Mouse (Mus musculus): ENCODE results near the gene Spdl1. TPM values are rescaled to one million over a fixed set of nuclear protein-coding genes. Genes with fewer than 3 reads are reported as not detected.
"Not testable (repeated sequence)": the region's sequence is repeated elsewhere in the genome, so short reads cannot be mapped to it uniquely, and the experiment has no call there.

Gene Spdl1
- polyA plus RNA-seq, 1 experiment from 2014 or later = 19.8 TPM

- Histone ChIP-seq H3K27ac (no peak overlapping the region), H3K9ac (no peak overlapping the region), H3K36me3 (no peaks in the 10 kb centered on the region), H3K4me1 (no peaks in the 10 kb centered on the region), H3K4me3 (no peak overlapping the region), H3K27me3 (replicated peaks) (0 out of 2 replicates have a peak, but pooled peaks cover 3% of the 10 kb centered on the region), H3K9me3 (replicated peaks) (no peaks in the 10 kb centered on the region), H3K4me2 (no peak overlapping the region)
- 53% methylated on average over 22 of the region's 22 CpGs for WGBS (ENCODE audit: insufficient replicate concordance)
- no peak for ATAC-seq
These were observed 12.3 kb upstream of the Spdl1 start for GRCm38 (mm10) chr11:34845567-34846267.

DNA sequence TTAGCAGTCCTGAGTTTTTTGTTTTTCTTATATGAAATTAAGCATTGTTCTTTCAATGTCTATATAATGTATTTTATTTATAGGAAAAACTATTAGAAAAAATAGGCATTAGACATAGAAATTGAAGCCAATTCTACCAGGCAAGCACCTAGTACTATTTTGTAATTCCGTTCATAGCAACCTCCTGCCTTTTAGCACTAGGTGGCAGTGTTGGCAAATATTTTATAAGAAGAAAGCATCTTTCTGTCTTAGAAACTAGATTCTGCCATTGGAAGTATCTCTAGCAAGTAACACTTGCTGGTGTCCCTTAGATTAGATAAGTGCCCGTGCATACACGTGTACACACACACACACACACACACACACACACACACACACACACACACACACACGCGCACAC, 10.1 kb upstream of the Spdl1 start:
- Histone ChIP-seq H3K27ac (no peak overlapping the region), H3K4me2 (no peak overlapping the region), H3K4me3 (no peak overlapping the region), H3K27me3 (replicated peaks) (0 out of 2 replicates have a peak, but pooled peaks cover 3% of the 10 kb centered on the region), H3K36me3 (no peaks in the 10 kb centered on the region), H3K9ac (no peak overlapping the region), H3K4me1 (no peaks in the 10 kb centered on the region), H3K9me3 (replicated peaks) (no peaks in the 10 kb centered on the region)
- ATAC-seq = no peak
- 36% methylated on average over 5 of the region's 5 CpGs for WGBS (ENCODE audit: insufficient replicate concordance)

DNA sequence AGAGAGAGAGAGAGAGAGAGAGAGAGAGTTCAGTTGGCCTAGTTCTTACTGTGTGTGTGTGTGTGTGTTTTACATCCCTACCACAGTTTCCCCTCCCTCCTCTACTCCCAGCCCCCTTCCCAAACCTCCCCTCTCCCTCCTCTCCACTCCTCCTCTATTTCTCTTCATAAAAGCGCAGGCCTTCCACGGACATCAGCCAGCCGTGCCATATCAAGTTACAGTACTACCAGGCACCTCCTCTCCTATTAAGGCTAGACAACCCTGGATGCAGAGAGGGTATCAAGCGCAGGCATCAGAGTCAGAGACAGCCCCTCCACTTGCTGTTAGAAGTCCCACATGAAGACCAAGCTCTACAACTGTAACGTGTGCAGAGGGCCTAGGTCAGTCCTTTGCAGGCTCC, 6.8 kb upstream of the Spdl1 start:
- Histone ChIP-seq H3K36me3 (no peaks in the 10 kb centered on the region), H3K27me3 (replicated peaks) (0 out of 2 replicates have a peak, but pooled peaks cover 11% of the 10 kb centered on the region), H3K9me3 (replicated peaks) (no peaks in the 10 kb centered on the region), H3K27ac (no peak overlapping the region), H3K4me2 (no peak overlapping the region), H3K4me1 (no peaks in the 10 kb centered on the region), H3K9ac (no peak overlapping the region), H3K4me3 (no peak overlapping the region)
- no peak for ATAC-seq
- 38% methylated on average over 5 of the region's 5 CpGs for WGBS (ENCODE audit: insufficient replicate concordance)

- H3K4me2 ChIP-seq = no peak overlapping the region
- H3K36me3 ChIP-seq = no peaks in the 10 kb centered on the region
- H3K27ac ChIP-seq = no peak overlapping the region
- 44% methylated on average over 4 of the region's 4 CpGs for WGBS (ENCODE audit: insufficient replicate concordance)
- no peak overlapping the region for H3K9ac ChIP-seq
- ATAC-seq = no peak
- H3K9me3 ChIP-seq (replicated peaks) = no peaks in the 10 kb centered on the region
- 0 out of 2 replicates have a peak, but pooled peaks cover 9% of the 10 kb centered on the region for H3K27me3 ChIP-seq (replicated peaks)
- H3K4me3 ChIP-seq = no peak overlapping the region
- H3K4me1 ChIP-seq = peaks cover 7% of the 10 kb centered on the region
These were observed 5.6 kb upstream of the Spdl1 start for GRCm38 (mm10) chr11:34839051-34839450.

GRCm38 (mm10) chr11:34836272-34836671, 2.8 kb upstream of the Spdl1 start:
- Histone ChIP-seq H3K9ac (no peak overlapping the region), H3K4me3 (no peak overlapping the region), H3K27ac (no peak overlapping the region), H3K27me3 (replicated peaks) (0 out of 2 replicates have a peak, but pooled peaks cover 9% of the 10 kb centered on the region), H3K4me2 (no peak overlapping the region), H3K36me3 (peaks cover under 1% of the 10 kb centered on the region; the same call in 1 of the 2 replicates), H3K4me1 (peaks cover 22% of the 10 kb centered on the region), H3K9me3 (replicated peaks) (no peaks in the 10 kb centered on the region)
- 44% methylated on average over 2 of the region's 2 CpGs for WGBS (ENCODE audit: insufficient replicate concordance)
- no peak for ATAC-seq

GRCm38 (mm10) chr11:34832678-34833077, 763 bp downstream of the Spdl1 start:
- Histone ChIP-seq H3K4me2 (peak overlapping the region; percentile 84), H3K4me3 (peak overlapping the region; percentile 83), H3K9me3 (replicated peaks) (no peaks in the 10 kb centered on the region), H3K27ac (peak overlapping the region; percentile 82), H3K4me1 (peaks cover 22% of the 10 kb centered on the region), H3K27me3 (replicated peaks) (0 out of 2 replicates have a peak, but pooled peaks cover 5% of the 10 kb centered on the region), H3K9ac (peak overlapping the region; percentile 84), H3K36me3 (peaks cover 34% of the 10 kb centered on the region)
- 9% methylated on average over 4 of the region's 5 CpGs for WGBS (ENCODE audit: insufficient replicate concordance)
- no peak for ATAC-seq

DNA sequence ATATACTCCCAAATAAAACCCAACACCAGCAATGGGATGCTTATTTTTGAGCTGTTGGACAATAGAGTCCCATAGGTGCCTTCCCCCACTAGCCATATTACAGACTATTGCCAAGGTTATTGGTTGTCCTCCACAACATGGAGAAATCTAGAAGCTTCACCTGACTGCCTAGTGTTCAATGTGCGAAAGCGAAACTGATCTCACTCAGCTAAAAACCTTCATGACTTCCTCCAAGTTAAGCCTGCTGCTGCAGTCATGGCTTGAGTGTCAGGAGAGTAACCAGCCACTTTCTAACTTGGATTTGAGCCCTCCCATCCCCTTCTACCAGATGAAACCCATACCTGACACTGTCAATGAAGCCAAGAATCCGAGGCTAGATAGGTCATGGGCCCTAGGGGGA, 5.6 kb downstream of the Spdl1 start:
- Histone ChIP-seq H3K27ac (no peak overlapping the region), H3K4me1 (peaks cover 13% of the 10 kb centered on the region), H3K27me3 (replicated peaks) (no peaks in the 10 kb centered on the region), H3K9me3 (replicated peaks) (no peaks in the 10 kb centered on the region), H3K4me2 (no peak overlapping the region), H3K36me3 (peaks cover 72% of the 10 kb centered on the region), H3K4me3 (no peak overlapping the region), H3K9ac (no peak overlapping the region)
- WGBS (ENCODE audit: insufficient replicate concordance) = 92% methylated on average over 3 of the region's 3 CpGs
- no peak for ATAC-seq

DNA sequence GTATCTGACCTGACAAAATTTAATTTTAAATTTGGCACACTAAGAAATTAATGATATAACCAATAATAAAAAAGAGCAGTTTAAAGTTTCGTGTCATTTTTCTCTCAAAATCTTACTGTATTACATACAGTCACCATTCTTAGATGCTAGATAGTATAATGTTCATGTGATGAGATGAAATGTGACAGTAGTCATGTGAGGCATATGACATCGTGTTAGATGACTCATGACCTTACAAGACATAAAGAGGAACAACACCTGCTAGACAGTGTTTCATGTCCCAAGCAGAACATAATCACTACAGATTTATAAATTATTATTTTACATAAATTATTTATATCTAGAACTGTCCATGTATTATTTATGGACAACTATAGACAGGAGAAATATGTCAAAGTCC, 6.5 kb downstream of the Spdl1 start:
- Histone ChIP-seq H3K4me2 (no peak overlapping the region), H3K36me3 (peaks cover 79% of the 10 kb centered on the region), H3K4me1 (peaks cover 5% of the 10 kb centered on the region; the same call in 1 of the 2 replicates), H3K27ac (no peak overlapping the region), H3K4me3 (no peak overlapping the region), H3K9me3 (replicated peaks) (no peaks in the 10 kb centered on the region), H3K9ac (no peak overlapping the region), H3K27me3 (replicated peaks) (no peaks in the 10 kb centered on the region)
- WGBS (ENCODE audit: insufficient replicate concordance) = 80% methylated on average over 2 of the region's 2 CpGs
- no peak for ATAC-seq

DNA sequence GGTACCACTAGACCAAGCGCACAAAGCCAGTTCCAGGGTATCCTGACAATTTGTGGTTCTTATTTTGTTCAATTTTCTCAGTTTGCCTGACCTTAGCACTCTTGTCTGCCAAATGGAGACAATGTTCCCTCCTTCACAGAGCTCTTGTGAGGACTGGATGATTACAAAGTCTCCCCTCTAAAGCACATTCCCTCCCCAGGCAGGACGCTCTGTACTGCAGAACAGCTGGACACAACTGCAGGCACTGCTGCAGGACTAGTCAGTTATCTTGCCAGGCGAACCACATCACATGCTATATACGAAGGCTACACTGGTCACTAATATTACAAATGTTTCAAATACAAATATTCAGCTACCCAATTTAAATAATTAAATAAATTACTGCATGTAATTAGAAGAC, 8.7 kb downstream of the Spdl1 start:
- peaks cover 85% of the 10 kb centered on the region for H3K36me3 ChIP-seq
- 87% methylated on average over 4 of the region's 4 CpGs for WGBS (ENCODE audit: insufficient replicate concordance)

GRCm38 (mm10) chr11:34814767-34815166, 18.7 kb downstream of the Spdl1 start:
- peaks cover 87% of the 10 kb centered on the region for H3K36me3 ChIP-seq
- no peak overlapping the region for H3K4me3 ChIP-seq
- ATAC-seq = no peak
- no peaks in the 10 kb centered on the region for H3K27me3 ChIP-seq (replicated peaks)
- H3K27ac ChIP-seq = no peak overlapping the region
- H3K4me2 ChIP-seq = no peak overlapping the region
- no peaks in the 10 kb centered on the region for H3K4me1 ChIP-seq
- no peak overlapping the region for H3K9ac ChIP-seq
- H3K9me3 ChIP-seq (replicated peaks) = no peaks in the 10 kb centered on the region
- WGBS (ENCODE audit: insufficient replicate concordance) = 20% methylated on average over 2 of the region's 2 CpGs

More for the DNA sequence above, 8.7 kb downstream of the Spdl1 start:
- ATAC-seq = no peak
- no peaks in the 10 kb centered on the region for H3K4me1 ChIP-seq
- no peak overlapping the region for H3K9ac ChIP-seq
- no peaks in the 10 kb centered on the region for H3K27me3 ChIP-seq (replicated peaks)
- no peak overlapping the region for H3K27ac ChIP-seq
- H3K4me2 ChIP-seq = no peak overlapping the region
- no peaks in the 10 kb centered on the region for H3K9me3 ChIP-seq (replicated peaks)
- H3K4me3 ChIP-seq = no peak overlapping the region

- H3K27me3 ChIP-seq (replicated peaks) = no peaks in the 10 kb centered on the region
- H3K4me2 ChIP-seq = no peak overlapping the region
- H3K36me3 ChIP-seq = peaks cover 88% of the 10 kb centered on the region
- no peak for ATAC-seq
- no peak overlapping the region for H3K4me3 ChIP-seq
- H3K9ac ChIP-seq = no peak overlapping the region
- H3K4me1 ChIP-seq = no peaks in the 10 kb centered on the region
- 81% methylated on average over 6 of the region's 6 CpGs for WGBS (ENCODE audit: insufficient replicate concordance)
- H3K27ac ChIP-seq = no peak overlapping the region
- H3K9me3 ChIP-seq (replicated peaks) = no peaks in the 10 kb centered on the region
These were observed 19.1 kb downstream of the Spdl1 start for GRCm38 (mm10) chr11:34814319-34814718.

GRCm38 (mm10) chr11:34805026-34805425, 28.4 kb downstream of the Spdl1 start:
- not testable (repeated sequence) for ATAC-seq; H3K27me3 ChIP-seq (replicated peaks)

More at GRCm38 (mm10) chr11:34805026-34805425, 28.4 kb downstream of the Spdl1 start:
- not testable (repeated sequence) for H3K4me2 ChIP-seq; H3K4me1 ChIP-seq; H3K9ac ChIP-seq; H3K36me3 ChIP-seq; H3K27ac ChIP-seq; H3K4me3 ChIP-seq; H3K9me3 ChIP-seq (replicated peaks)
- WGBS (ENCODE audit: insufficient replicate concordance) = 81% methylated on average over 4 of the region's 4 CpGs
